Mouse (Mus musculus): ENCODE results near the gene Tcf19. TPM values are rescaled to one million over a fixed set of nuclear protein-coding genes. Genes with fewer than 3 reads are reported as not detected.

Gene Tcf19
- polyA plus RNA-seq (2015; fragmentation: Nextera tagmentation; extraction: Ambion mirVana) = 10.8 and 13.1 TPM in 2 replicates

DNA sequence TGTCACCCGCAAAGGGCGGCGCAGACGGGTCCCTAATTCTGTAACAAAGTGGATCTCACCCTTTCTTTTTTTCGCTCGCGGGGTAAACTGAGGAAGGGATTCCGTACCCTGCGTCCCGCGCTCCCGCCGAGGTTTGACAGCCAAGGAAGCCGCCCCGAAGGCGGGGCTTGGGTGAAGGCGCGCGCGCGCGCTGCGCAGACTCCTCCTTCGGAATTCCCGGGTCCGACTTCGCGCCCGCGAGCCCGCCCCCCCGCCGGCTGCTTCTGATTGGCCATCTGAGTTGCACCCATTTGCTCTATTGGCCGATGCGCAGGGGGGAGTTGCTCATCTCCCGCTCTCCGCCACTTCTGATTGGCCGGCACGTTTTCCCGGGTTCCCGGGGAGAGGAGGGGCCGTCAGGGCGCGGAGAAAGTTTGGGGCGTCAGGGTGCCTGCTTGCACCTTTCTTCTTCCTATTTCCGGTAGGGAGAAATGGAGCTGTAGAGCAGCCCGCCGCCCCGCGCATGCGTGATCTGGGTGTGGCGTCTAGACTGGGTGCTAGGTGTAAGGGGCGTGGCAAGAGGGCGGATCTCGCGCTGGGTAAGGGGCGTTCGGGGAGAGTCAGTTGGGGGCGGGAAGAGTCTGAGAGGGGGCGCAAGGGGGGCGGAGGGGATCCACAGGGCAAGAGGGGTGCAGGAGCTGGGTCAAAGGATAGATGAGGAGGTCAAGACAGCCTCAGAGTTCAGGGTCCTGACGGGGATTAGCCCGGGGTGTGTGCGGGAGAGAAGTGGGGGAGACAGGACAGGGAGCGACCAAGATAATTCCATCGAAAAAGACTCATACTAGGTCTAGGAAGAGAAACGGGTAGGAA is at the start of gene Tcf19, which contains the start of gene Cchcr1:
Gene Tcf19, minus strand, starts transcription at position 173 of the 849 bp plus-strand sequence.
Gene Cchcr1, plus strand, starts transcription at position 449 of the 849 bp plus-strand sequence.
- Histone ChIP-seq H3K4me3 (peak within 1 kb of the TSS; percentile 62), H3K4me2 (peak within 1 kb of the TSS; percentile 89)

DNA sequence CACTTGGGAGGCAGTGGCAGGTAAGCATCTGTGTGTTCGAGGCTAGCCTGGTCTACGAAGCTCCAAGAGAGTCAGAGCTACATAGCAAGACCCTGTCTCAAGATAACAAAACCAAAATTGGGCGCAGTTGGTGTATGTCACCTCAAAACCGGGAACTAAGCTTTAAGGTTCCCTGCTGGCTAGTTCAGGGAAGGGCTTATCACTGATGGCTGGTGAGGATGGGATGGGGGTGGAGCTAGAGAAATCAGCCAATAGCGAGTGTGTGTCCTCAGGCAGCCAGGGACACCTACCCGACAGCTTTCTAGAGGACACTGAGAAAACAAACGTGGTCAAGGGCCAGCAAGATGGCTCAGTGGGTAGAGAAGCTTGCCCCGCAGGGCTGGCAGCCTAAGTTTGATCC is 41.6 kb upstream of the Tcf19 start:
- H3K4me3 ChIP-seq = no peak overlapping the region
- H3K4me2 ChIP-seq = no peak overlapping the region
- no peak overlapping the region for H3K27ac ChIP-seq
- H3K36me3 ChIP-seq (replicated peaks) = no peaks in the 10 kb centered on the region
- no peaks in the 10 kb centered on the region for H3K9me3 ChIP-seq
- H3K4me1 ChIP-seq = no peaks in the 10 kb centered on the region
- H3K9ac ChIP-seq = no peak overlapping the region
- WGBS = 60% methylated on average over 8 of the region's 8 CpGs
- H3K27me3 ChIP-seq (replicated peaks) = no peaks in the 10 kb centered on the region; the same call in 1 of the 2 replicates
- ATAC-seq (replicated peaks) = no peak

More for the DNA sequence above, at the start of gene Tcf19, which contains the start of gene Cchcr1:
- ATAC-seq (replicated peaks) = peak; percentile 95
- no peak within 1 kb of the TSS for H3K27ac ChIP-seq
- H3K27me3 ChIP-seq (replicated peaks) = 0 out of 2 replicates have a peak, but pooled peaks cover 2% of the 10 kb centered on the region
- peaks cover 16% of the 10 kb centered on the region for H3K4me1 ChIP-seq
- peak within 1 kb of the TSS; percentile 27; the same call in 1 of the 2 replicates for H3K9ac ChIP-seq
- H3K9me3 ChIP-seq = no peaks in the 10 kb centered on the region
- no peaks in the 10 kb centered on the region for H3K36me3 ChIP-seq (replicated peaks)
- under 1% methylated on average over 67 of the region's 67 CpGs for WGBS

DNA sequence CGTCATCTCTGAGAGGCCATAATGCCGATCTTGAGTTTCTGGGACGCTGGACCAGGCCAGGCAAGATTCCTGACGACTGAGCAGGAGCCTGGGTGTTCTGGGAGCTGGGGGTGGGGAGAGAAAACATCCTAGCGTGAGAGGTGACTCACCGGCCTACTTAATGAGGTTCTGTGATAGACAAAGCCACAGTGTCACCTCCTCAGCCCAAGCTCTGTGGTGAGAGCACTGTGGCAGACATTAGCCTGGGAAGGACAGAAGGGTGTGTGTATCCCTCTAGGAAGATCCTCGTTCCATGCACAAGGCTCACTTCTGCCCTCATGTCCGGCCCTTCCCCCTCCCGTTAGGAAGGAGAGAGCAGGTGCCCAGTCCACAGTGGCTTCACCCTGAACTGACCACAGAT is 40.7 kb upstream of the Tcf19 start:
- Histone ChIP-seq H3K4me1 (no peaks in the 10 kb centered on the region), H3K9ac (no peak overlapping the region), H3K27ac (no peak overlapping the region), H3K4me3 (no peak overlapping the region), H3K4me2 (no peak overlapping the region), H3K27me3 (replicated peaks) (no peaks in the 10 kb centered on the region; the same call in 1 of the 2 replicates), H3K36me3 (replicated peaks) (no peaks in the 10 kb centered on the region), H3K9me3 (no peaks in the 10 kb centered on the region)
- 82% methylated on average over 9 of the region's 9 CpGs for WGBS
- no peak for ATAC-seq (replicated peaks)

DNA sequence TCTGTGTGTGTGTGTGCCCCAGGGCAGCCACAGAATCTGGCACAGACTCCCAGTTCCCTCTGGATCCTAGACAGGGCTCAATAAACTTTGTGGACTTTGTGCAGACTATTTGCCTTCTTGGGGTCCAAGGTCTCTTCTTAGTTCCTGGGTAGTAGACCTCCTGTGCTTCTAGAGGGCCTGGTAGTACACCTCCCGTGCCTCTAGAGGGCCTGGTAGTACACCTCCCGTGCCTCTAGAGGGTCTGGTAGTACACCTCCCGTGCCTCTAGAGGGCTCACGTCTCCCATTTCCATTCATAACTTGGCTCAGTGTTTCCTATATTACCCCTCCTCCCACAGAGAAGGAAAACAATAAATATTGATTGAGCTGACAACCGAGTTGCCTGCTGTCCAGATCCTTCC is 40.2 kb upstream of the Tcf19 start:
- Histone ChIP-seq H3K4me1 (no peaks in the 10 kb centered on the region), H3K36me3 (replicated peaks) (no peaks in the 10 kb centered on the region), H3K27me3 (replicated peaks) (no peaks in the 10 kb centered on the region; the same call in 1 of the 2 replicates), H3K4me2 (no peak overlapping the region), H3K9me3 (no peaks in the 10 kb centered on the region), H3K4me3 (no peak overlapping the region), H3K27ac (no peak overlapping the region), H3K9ac (no peak overlapping the region)
- WGBS = 31% methylated on average over 5 of the region's 5 CpGs
- ATAC-seq (replicated peaks) = no peak

DNA sequence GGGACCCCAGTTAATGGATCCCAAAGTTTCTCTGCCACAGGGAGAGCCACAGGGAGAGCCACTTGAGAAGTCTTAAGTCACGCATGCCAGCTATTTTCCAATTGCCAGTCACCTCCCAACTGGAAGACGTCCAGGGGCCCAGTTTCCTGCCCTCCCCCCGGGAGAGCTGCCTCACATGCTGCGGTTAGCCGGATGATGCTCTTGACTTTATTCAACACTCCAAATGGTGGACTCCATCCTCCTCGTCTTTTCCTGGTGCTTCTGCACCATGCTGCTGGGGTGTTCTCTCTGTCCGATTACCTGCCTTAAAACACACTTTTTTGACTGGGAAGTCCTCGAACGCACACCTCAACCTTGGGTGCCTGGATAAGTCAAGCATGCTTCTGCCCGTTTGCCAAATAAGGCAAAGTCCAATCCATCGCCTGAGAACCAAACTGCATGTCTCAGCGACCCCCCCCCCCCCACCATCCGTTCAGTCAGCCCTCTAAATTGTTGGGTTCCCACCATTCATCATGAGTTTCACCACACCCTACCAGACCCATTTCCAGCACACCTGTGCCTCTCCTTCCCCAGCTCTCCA is 39.7 kb upstream of the Tcf19 start:
- Histone ChIP-seq H3K4me3 (no peak overlapping the region), H3K9me3 (no peaks in the 10 kb centered on the region), H3K4me2 (no peak overlapping the region), H3K4me1 (no peaks in the 10 kb centered on the region), H3K36me3 (replicated peaks) (no peaks in the 10 kb centered on the region), H3K9ac (no peak overlapping the region), H3K27ac (no peak overlapping the region), H3K27me3 (replicated peaks) (no peaks in the 10 kb centered on the region; the same call in 1 of the 2 replicates)
- 90% methylated on average over 13 of the region's 13 CpGs for whole genome bisulfite sequencing
- no peak for ATAC-seq (replicated peaks)

DNA sequence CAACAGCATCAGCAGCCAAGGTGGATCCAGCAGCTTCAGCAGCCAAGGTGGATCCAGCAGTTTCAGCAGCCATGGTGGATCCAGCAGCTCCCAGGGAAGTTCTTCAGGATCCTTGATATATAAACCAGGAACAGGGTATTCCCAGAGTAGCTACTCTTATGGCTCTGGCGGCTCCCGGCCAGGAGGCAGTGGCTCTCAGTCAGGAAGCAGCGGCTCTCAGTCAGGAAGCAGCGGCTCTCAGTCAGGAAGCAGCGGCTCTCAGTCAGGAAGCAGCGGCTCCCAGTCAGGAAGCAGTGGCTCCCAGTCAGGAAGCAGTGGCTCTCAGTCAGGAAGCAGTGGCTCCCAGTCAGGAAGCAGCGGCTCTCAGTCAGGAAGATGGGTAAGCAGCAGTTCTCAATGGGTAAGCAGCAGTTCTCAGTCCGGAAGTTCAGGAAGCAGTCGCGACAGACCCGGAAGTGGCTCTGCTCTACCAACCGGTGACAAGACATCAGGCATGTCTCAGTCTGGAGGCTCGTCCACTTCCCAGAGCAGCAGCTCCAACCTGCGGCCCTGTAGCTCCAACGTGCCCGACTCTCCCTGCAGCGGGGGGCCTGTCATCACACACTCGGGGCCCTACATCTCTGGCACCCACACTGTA is 38.3 kb upstream of the Tcf19 start:
- Histone ChIP-seq H3K27me3 (replicated peaks) (no peaks in the 10 kb centered on the region; the same call in 1 of the 2 replicates), H3K4me1 (no peaks in the 10 kb centered on the region), H3K4me3 (no peak overlapping the region), H3K27ac (no peak overlapping the region), H3K9me3 (no peaks in the 10 kb centered on the region), H3K4me2 (no peak overlapping the region), H3K9ac (no peak overlapping the region), H3K36me3 (replicated peaks) (no peaks in the 10 kb centered on the region)
- WGBS = 94% methylated on average over 18 of the region's 18 CpGs
- ATAC-seq (replicated peaks) = no peak

DNA sequence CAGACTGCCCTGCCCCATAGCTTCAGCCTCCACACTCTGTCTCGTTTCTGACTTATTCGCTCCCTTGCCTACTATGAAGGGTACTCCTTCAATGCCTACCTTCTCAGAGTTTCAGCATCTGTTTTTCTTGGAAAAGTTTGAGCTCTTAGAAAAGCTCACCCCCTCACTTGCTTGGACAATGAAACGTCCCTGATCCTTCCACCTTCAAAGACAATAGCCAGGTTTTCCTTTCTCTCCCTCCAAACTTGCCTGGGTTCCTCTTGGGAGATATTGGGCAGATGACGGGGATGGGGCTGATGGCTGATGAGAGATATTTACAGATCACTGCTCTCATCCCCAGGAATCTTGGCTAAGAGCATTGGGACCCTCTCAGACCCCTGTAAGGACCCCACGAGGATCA is 37.7 kb upstream of the Tcf19 start:
- no peaks in the 10 kb centered on the region for H3K9me3 ChIP-seq
- H3K27ac ChIP-seq = no peak overlapping the region
- no peak overlapping the region for H3K4me3 ChIP-seq
- no peaks in the 10 kb centered on the region for H3K4me1 ChIP-seq
- H3K36me3 ChIP-seq (replicated peaks) = no peaks in the 10 kb centered on the region
- H3K27me3 ChIP-seq (replicated peaks) = no peaks in the 10 kb centered on the region; the same call in 1 of the 2 replicates
- H3K4me2 ChIP-seq = no peak overlapping the region
- H3K9ac ChIP-seq = no peak overlapping the region
- ATAC-seq (replicated peaks) = no peak
- WGBS = 82% methylated on average over 5 of the region's 5 CpGs

DNA sequence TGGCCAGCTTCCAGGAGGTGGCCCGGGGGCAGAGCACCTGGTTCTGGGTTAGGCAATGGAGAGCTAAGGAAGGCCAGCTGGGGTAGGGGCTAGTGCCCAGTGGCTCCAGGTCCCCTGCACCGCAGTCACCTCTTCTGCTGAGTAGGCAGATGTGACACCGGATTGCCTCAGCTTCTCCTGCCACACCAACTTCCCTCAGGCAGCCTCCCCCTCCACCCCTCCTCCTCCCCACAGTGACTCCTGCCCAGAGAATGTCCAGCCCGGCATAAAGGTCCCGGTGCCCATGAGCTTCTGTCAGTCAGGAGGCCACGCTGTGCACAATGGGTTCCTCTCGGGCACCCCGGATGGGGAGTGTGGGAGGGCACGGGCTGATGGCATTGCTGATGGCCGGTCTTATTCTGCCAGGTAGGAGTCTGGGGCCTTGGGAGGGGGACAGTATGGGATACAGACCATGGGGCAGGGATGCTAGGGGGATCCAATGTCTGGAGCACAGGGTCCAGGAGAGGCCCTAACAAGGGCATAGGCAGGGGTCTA is 35.3 kb upstream of the Tcf19 start, which contains the start of gene Cdsn:
Gene Cdsn, plus strand, starts transcription at position 248 of the 534 bp plus-strand sequence.
- no peaks in the 10 kb centered on the region for H3K9me3 ChIP-seq
- H3K36me3 ChIP-seq (replicated peaks) = no peaks in the 10 kb centered on the region
- no peak within 1 kb of the TSS for H3K27ac ChIP-seq
- WGBS = 80% methylated on average over 10 of the region's 10 CpGs
- H3K4me1 ChIP-seq = no peaks in the 10 kb centered on the region
- H3K4me3 ChIP-seq = no peak within 1 kb of the TSS
- H3K9ac ChIP-seq = no peak within 1 kb of the TSS
- no peak for ATAC-seq (replicated peaks)
- H3K27me3 ChIP-seq (replicated peaks) = no peaks in the 10 kb centered on the region; the same call in 1 of the 2 replicates
- no peak within 1 kb of the TSS for H3K4me2 ChIP-seq

DNA sequence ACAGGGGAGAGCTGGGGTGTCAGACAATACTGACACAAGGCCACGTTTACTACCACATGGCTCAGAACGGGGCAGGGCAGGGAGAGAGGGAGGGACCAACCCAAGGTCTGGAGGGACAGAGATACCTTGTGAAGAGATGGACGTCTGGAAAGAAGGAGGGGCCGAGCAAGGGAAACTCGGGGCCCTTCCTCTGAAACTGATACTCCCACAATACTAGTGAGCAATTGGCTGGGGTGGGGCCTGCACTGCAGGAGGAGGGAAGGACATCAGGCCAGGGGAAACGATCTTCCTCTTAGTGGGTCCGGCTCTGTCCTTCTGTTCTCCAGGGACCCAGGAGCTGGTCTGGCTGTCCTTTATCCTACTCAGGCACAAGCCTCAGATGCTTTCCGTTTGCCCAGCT is 34.2 kb upstream of the Tcf19 start:
- WGBS = 57% methylated on average over 8 of the region's 8 CpGs
- Histone ChIP-seq H3K36me3 (replicated peaks) (no peaks in the 10 kb centered on the region), H3K4me1 (0 out of 2 replicates have a peak, but pooled peaks cover 6% of the 10 kb centered on the region), H3K9ac (no peak overlapping the region), H3K27ac (no peak overlapping the region), H3K27me3 (replicated peaks) (no peaks in the 10 kb centered on the region; the same call in 1 of the 2 replicates), H3K9me3 (no peaks in the 10 kb centered on the region), H3K4me2 (no peak overlapping the region), H3K4me3 (no peak overlapping the region)
- ATAC-seq (replicated peaks) = no peak

DNA sequence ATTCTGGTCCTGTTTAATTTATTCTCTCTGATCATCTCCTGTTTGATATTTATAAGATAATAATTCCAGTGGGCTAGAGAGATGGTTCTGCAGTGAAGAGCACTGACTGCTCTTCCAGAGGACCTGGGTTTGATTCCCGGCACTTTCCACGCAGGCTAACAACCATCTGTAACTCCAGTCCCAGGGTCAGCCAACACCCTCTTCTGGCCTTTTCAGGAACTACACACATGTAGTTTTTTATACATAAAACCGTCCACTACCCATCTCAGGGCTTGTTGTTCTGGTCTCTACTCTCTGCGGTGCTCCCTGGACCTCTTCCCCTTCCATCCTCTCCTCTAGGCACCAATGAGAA is 33.5 kb upstream of the Tcf19 start:
- ATAC-seq (replicated peaks) = no peak
- Histone ChIP-seq H3K27ac (no peak overlapping the region), H3K4me3 (no peak overlapping the region), H3K27me3 (replicated peaks) (no peaks in the 10 kb centered on the region; the same call in 1 of the 2 replicates), H3K9me3 (no peaks in the 10 kb centered on the region), H3K4me1 (0 out of 2 replicates have a peak, but pooled peaks cover 6% of the 10 kb centered on the region), H3K9ac (no peak overlapping the region), H3K4me2 (no peak overlapping the region), H3K36me3 (replicated peaks) (no peaks in the 10 kb centered on the region)
- WGBS = 93% methylated on average over 4 of the region's 4 CpGs

DNA sequence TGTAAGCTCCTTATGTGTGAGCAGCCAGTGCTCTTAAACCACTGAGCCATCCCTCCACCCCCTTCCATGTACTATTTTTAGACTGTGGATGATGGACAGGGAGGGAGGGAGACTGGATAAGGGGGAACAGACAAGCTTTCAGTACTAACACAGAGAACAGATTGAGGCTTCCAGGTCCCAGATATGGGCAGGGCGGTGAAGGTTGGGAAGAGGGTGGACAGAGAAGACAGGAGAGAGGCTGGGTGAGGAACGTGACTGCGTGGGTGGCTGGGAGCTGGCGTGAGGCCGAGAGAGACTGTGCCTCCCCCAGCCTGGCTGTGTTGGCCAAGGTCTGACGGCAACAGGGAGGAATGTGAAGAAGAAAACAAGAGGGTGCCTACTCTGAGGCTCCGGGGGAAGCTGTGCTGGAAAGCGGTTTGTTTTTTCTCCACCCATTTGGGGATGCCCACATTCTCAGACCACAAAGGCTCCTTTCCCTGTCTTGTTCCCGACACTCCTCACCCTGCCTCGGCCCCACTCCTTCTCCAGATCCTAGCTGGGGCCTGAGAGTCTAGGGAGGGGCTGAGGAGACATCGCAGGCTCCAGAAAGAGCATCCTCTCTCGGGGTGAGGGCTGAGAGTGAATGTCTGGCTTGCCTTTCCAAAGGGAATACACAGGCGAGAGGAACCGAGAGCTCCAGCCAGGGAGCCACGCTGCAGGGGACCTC is 33.0 kb upstream of the Tcf19 start:
- Histone ChIP-seq H3K36me3 (replicated peaks) (no peaks in the 10 kb centered on the region), H3K9ac (no peak overlapping the region), H3K27me3 (replicated peaks) (no peaks in the 10 kb centered on the region; the same call in 1 of the 2 replicates), H3K27ac (peak overlapping the region; percentile 28; the same call in 1 of the 2 replicates), H3K4me1 (0 out of 2 replicates have a peak, but pooled peaks cover 6% of the 10 kb centered on the region), H3K9me3 (no peaks in the 10 kb centered on the region), H3K4me2 (no peak overlapping the region), H3K4me3 (no peak overlapping the region)
- WGBS = 45% methylated on average over 15 of the region's 15 CpGs
- 0 out of 2 replicates have a peak, but pooled peaks have one; percentile 16 for ATAC-seq (replicated peaks)
